Mouse (Mus musculus) forebrain, embryonic 16.5 days (tissue): ENCODE measurements around the gene Pam. TPM values are rescaled to one million over a fixed set of nuclear protein-coding genes. Genes with fewer than 3 reads are reported as not detected.

ENCODE experiments used
- ATAC-seq: fragments of 200-750 bp; cut with Nextera tagmentation; 2 replicates; pipeline ENCODE4 v1.8.0; 2017; ENCODE audit warnings: mild to moderate bottlenecking, moderate library complexity
- H3K27ac ChIP-seq: fragments of 300-500 bp; sonication (generic); 2 replicates; pipeline ENCODE4 v1.5.1; 2014; ENCODE audit warnings: low read length, control low read depth
- H3K27me3 ChIP-seq: fragments of 300-500 bp; sonication (generic); replicated peaks from 2 replicates; pipeline ENCODE4 v1.6.1; 2014; ENCODE audit warnings: low read length; ENCODE audit not compliant: control insufficient read depth, insufficient read depth
- H3K36me3 ChIP-seq: fragments of 300-500 bp; sonication (generic); 2 replicates; pipeline ENCODE4 v1.6.1; 2014; ENCODE audit not compliant: control insufficient read depth, insufficient read depth
- H3K4me1 ChIP-seq: fragments of 300-500 bp; sonication (generic); replicated peaks from 2 replicates; pipeline ENCODE4 v1.6.1; 2014; ENCODE audit warnings: low read length; ENCODE audit not compliant: control insufficient read depth, insufficient read depth
- H3K4me2 ChIP-seq: fragments of 300-500 bp; sonication (generic); 2 replicates; pipeline ENCODE4 v1.6.1; 2014; ENCODE audit warnings: mild to moderate bottlenecking, low read length, control low read depth
- H3K4me3 ChIP-seq: fragments of 300-500 bp; sonication (generic); replicated peaks from 2 replicates; pipeline ENCODE4 v1.5.1; 2014; ENCODE audit warnings: mild to moderate bottlenecking, low read length, control low read depth
- H3K9ac ChIP-seq: fragments of 300-500 bp; sonication (generic); replicated peaks from 2 replicates; pipeline ENCODE4 v1.6.1; 2014; ENCODE audit warnings: low read depth, low read length, control low read depth
- H3K9me3 ChIP-seq: fragments of 300-500 bp; sonication (generic); 2 replicates; pipeline ENCODE4 v1.6.1; 2016; ENCODE audit warnings: low read length; ENCODE audit not compliant: control insufficient read depth
- WGBS: fragments of 180-500 bp; shearing (Covaris S2); extraction: QIAGEN DNeasy Blood & Tissue Kit; methylation state at CpG from one replicate; pipeline ENCODE4 v1.1.7; 2014; 5-methylcytosine and 5-hydroxymethylcytosine counted together
- polyA plus RNA-seq: library from polyadenylated mRNA; unstranded; fragments of >200 nt; fragmentation: Nextera tagmentation; extraction: Ambion mirVana; gene quantifications from 2 replicates; pipeline ENCODE4 v1.2.1, GENCODE M21; 2015

Pam gene
- polyA plus RNA-seq, 1 experiment from 2014 or later = 45.1 TPM

- ATAC-seq = peak; percentile 78
- no peaks in the 10 kb centered on the region for H3K27me3 ChIP-seq
- no peaks in the 10 kb centered on the region for H3K4me1 ChIP-seq
- no peak overlapping the region for H3K4me3 ChIP-seq
- H3K36me3 ChIP-seq = peaks cover 2% of the 10 kb centered on the region; the same call in 1 of the 2 replicates
- H3K9me3 ChIP-seq = no peaks in the 10 kb centered on the region
- 47% methylated on average over 2 of the region's 2 CpGs for WGBS
- no peak overlapping the region for H3K4me2 ChIP-seq
- H3K9ac ChIP-seq = no peak overlapping the region
- no peak overlapping the region for H3K27ac ChIP-seq
Measured at GRCm38 (mm10) chr1:97827566-97827965, 267.9 kb downstream of the Pam start.

GRCm38 (mm10) chr1:97822904-97823303, 272.5 kb downstream of the Pam start:
- Histone ChIP-seq H3K27ac (no peak overlapping the region), H3K4me1 (no peaks in the 10 kb centered on the region), H3K9me3 (no peaks in the 10 kb centered on the region), H3K4me2 (no peak overlapping the region), H3K4me3 (no peak overlapping the region), H3K9ac (no peak overlapping the region), H3K36me3 (peaks cover 2% of the 10 kb centered on the region), H3K27me3 (no peaks in the 10 kb centered on the region)
- ATAC-seq = no peak
- 95% methylated on average over 7 of the region's 7 CpGs for WGBS

- no peak overlapping the region for H3K4me3 ChIP-seq
- H3K27ac ChIP-seq = no peak overlapping the region
- H3K4me1 ChIP-seq = no peaks in the 10 kb centered on the region
- peaks cover 2% of the 10 kb centered on the region for H3K36me3 ChIP-seq
- no peaks in the 10 kb centered on the region for H3K27me3 ChIP-seq
- H3K4me2 ChIP-seq = no peak overlapping the region
- peaks cover 4% of the 10 kb centered on the region; the same call in 1 of the 2 replicates for H3K9me3 ChIP-seq
- no peak for ATAC-seq
- no peak overlapping the region for H3K9ac ChIP-seq
- WGBS = 92% methylated on average over 5 of the region's 5 CpGs
Measured at GRCm38 (mm10) chr1:97822203-97822602, 273.2 kb downstream of the Pam start.

GRCm38 (mm10) chr1:97821282-97821681, 274.2 kb downstream of the Pam start:
- Histone ChIP-seq H3K27me3 (no peaks in the 10 kb centered on the region), H3K9me3 (peaks cover 4% of the 10 kb centered on the region; the same call in 1 of the 2 replicates), H3K27ac (no peak overlapping the region), H3K4me2 (no peak overlapping the region), H3K9ac (no peak overlapping the region), H3K4me1 (no peaks in the 10 kb centered on the region), H3K36me3 (peaks cover 2% of the 10 kb centered on the region), H3K4me3 (no peak overlapping the region)
- WGBS = 89% methylated on average over 3 of the region's 3 CpGs
- ATAC-seq = no peak

GRCm38 (mm10) chr1:97809255-97809912, 286.1 kb downstream of the Pam start:
- no peak overlapping the region for H3K9ac ChIP-seq
- no peaks in the 10 kb centered on the region for H3K36me3 ChIP-seq
- no peak overlapping the region for H3K27ac ChIP-seq
- H3K4me1 ChIP-seq = no peaks in the 10 kb centered on the region
- no peak overlapping the region for H3K4me2 ChIP-seq
- peak; percentile 50; the same call in 1 of the 2 replicates for ATAC-seq
- no peak overlapping the region for H3K4me3 ChIP-seq
- WGBS = 35% methylated on average over 2 of the region's 2 CpGs
- no peaks in the 10 kb centered on the region for H3K27me3 ChIP-seq
- H3K9me3 ChIP-seq = no peaks in the 10 kb centered on the region

GRCm38 (mm10) chr1:97804520-97804919, 290.9 kb downstream of the Pam start:
- ATAC-seq = no peak
- Histone ChIP-seq H3K27ac (no peak overlapping the region), H3K9ac (no peak overlapping the region), H3K27me3 (no peaks in the 10 kb centered on the region), H3K4me2 (no peak overlapping the region), H3K4me3 (no peak overlapping the region), H3K4me1 (no peaks in the 10 kb centered on the region), H3K9me3 (peaks cover 5% of the 10 kb centered on the region; the same call in 1 of the 2 replicates), H3K36me3 (no peaks in the 10 kb centered on the region)

GRCm38 (mm10) chr1:97802207-97802902, 293.1 kb downstream of the Pam start:
- H3K4me3 ChIP-seq = no peak overlapping the region
- WGBS = 30% methylated on average over 4 of the region's 4 CpGs
- H3K27ac ChIP-seq = no peak overlapping the region
- H3K9ac ChIP-seq = no peak overlapping the region
- peaks cover 5% of the 10 kb centered on the region; the same call in 1 of the 2 replicates for H3K9me3 ChIP-seq
- no peaks in the 10 kb centered on the region for H3K4me1 ChIP-seq
- ATAC-seq = no peak
- no peaks in the 10 kb centered on the region for H3K27me3 ChIP-seq
- no peak overlapping the region for H3K4me2 ChIP-seq
- H3K36me3 ChIP-seq = no peaks in the 10 kb centered on the region

GRCm38 (mm10) chr1:97795936-97796335, 299.5 kb downstream of the Pam start:
- H3K27ac ChIP-seq = no peak overlapping the region
- no peak overlapping the region for H3K9ac ChIP-seq
- ATAC-seq = no peak
- H3K9me3 ChIP-seq = peaks cover 5% of the 10 kb centered on the region; the same call in 1 of the 2 replicates
- no peaks in the 10 kb centered on the region for H3K27me3 ChIP-seq
- 93% methylated on average over 9 of the region's 9 CpGs for whole genome bisulfite sequencing
- H3K4me3 ChIP-seq = no peak overlapping the region
- no peak overlapping the region for H3K4me2 ChIP-seq
- H3K4me1 ChIP-seq = no peaks in the 10 kb centered on the region
- no peaks in the 10 kb centered on the region for H3K36me3 ChIP-seq

GRCm38 (mm10) chr1:97794110-97794509, 301.3 kb downstream of the Pam start:
- Histone ChIP-seq H3K27me3 (no peaks in the 10 kb centered on the region), H3K4me2 (no peak overlapping the region), H3K27ac (no peak overlapping the region), H3K9ac (no peak overlapping the region), H3K4me3 (no peak overlapping the region), H3K4me1 (no peaks in the 10 kb centered on the region), H3K9me3 (no peaks in the 10 kb centered on the region), H3K36me3 (no peaks in the 10 kb centered on the region)
- ATAC-seq = no peak
- 90% methylated on average over 3 of the region's 3 CpGs for WGBS
